Mouse (Mus musculus) liver, adult 2 months (tissue): ENCODE results near the gene Kptn. TPM values are rescaled to one million over a fixed set of nuclear protein-coding genes. Genes with fewer than 3 reads are reported as not detected.
A peak's percentile ranks its signal among the peaks of the same experiment; 100 is the strongest.

Source experiments
- DNase-seq: peaks from one replicate; pipeline ENCODE4 v3.0.0-alpha.2; 2011; ENCODE audit warnings: low read depth, low spot score; ENCODE audit errors: extremely low read depth
- H3K27ac ChIP-seq: fragments of 200-500 bp; replicated peaks from 2 replicates; pipeline ENCODE4 v1.5.1; 2012; ENCODE audit warnings: low read depth, mild to moderate bottlenecking, control low read depth, inconsistent platforms, low read length; ENCODE audit not compliant: insufficient read depth
- H3K27me3 ChIP-seq: fragments of 200-500 bp; 2 replicates; pipeline ENCODE4 v1.6.1; 2012; ENCODE audit warnings: mild to moderate bottlenecking, moderate library complexity, low read length, inconsistent platforms; ENCODE audit not compliant: control insufficient read depth, insufficient read depth
- H3K36me3 ChIP-seq: fragments of 200-500 bp; 2 replicates; pipeline ENCODE4 v1.6.1; 2012; ENCODE audit warnings: low read length, inconsistent platforms; ENCODE audit not compliant: control insufficient read depth, insufficient read depth
- H3K4me1 ChIP-seq: fragments of 200-500 bp; 2 replicates; pipeline ENCODE4 v1.6.1; 2011; ENCODE audit warnings: low read length; ENCODE audit not compliant: control insufficient read depth, insufficient read depth
- H3K4me3 ChIP-seq: fragments of 200-500 bp; 2 replicates; pipeline ENCODE4 v1.5.1; 2011; ENCODE audit warnings: low read depth, mild to moderate bottlenecking, control low read depth, low read length, moderate library complexity; ENCODE audit not compliant: insufficient read depth
- H3K79me2 ChIP-seq: fragments of 200-500 bp; 2 replicates; pipeline ENCODE4 v1.6.1; 2012; ENCODE audit warnings: inconsistent platforms, mild to moderate bottlenecking, low read length, moderate library complexity; ENCODE audit not compliant: control insufficient read depth, insufficient read depth
- H3K9ac ChIP-seq: fragments of 200-500 bp; 2 replicates; pipeline ENCODE4 v1.6.1; 2012; ENCODE audit warnings: low read depth, mild to moderate bottlenecking, control low read depth, inconsistent platforms, low read length
- CTCF ChIP-seq: fragments of 200-500 bp; IDR thresholded peaks from 2 replicates; pipeline ENCODE4 v1.5.1; 2011; ENCODE audit warnings: low read depth, low read length, control low read depth
- POLR2A ChIP-seq: fragments of 200-500 bp; IDR thresholded peaks from 2 replicates; pipeline ENCODE4 v1.6.1; 2011; ENCODE audit warnings: low read length, control low read depth; ENCODE audit not compliant: insufficient read depth; ENCODE audit errors: extremely low read depth
- WGBS: fragments of 180-500 bp; shearing (Covaris S2); methylation state at CpG from one replicate; pipeline ENCODE4 v1.1.7; 2018; 5-methylcytosine and 5-hydroxymethylcytosine counted together
- polyA plus RNA-seq: library from polyadenylated mRNA; depleted of rRNA; stranded (reverse); fragments of >200 nt; gene quantifications from 2 replicates; pipeline ENCODE4 v1.2.3, GENCODE M21; 2012; rRNA removed
- total RNA-seq: library from RNA; depleted of rRNA; stranded (reverse); fragments of >200 nt; gene quantifications from 2 replicates; pipeline ENCODE4 v1.2.3, GENCODE M21; 2014; rRNA removed

Gene Kptn
- total and polyA plus RNA-seq, 2 experiments = 18.0 to 25.7 TPM

- Histone ChIP-seq H3K9ac (no peak overlapping the region), H3K4me3 (no peak overlapping the region), H3K36me3 (no peaks in the 10 kb centered on the region), H3K4me1 (no peaks in the 10 kb centered on the region), H3K27me3 (peaks cover 10% of the 10 kb centered on the region), H3K27ac (no peak overlapping the region), H3K79me2 (no peaks in the 10 kb centered on the region)
- TF ChIP-seq POLR2A = no peak
- no peak for TF ChIP-seq CTCF
- no peak for DNase-seq
- 64% methylated on average over 5 of the region's 5 CpGs for WGBS
Measured at GRCm38 (mm10) chr7:16173146-16173545, 53.5 kb downstream of the Kptn start.

GRCm38 (mm10) chr7:16174597-16175541 is 55.2 kb downstream of the Kptn start, which contains the start of gene Meis3:
Meis3 (plus strand) TSS chr7:16175090.
- H3K4me1 ChIP-seq = no peaks in the 10 kb centered on the region
- no peaks in the 10 kb centered on the region for H3K79me2 ChIP-seq
- H3K9ac ChIP-seq = peak within 1 kb of the TSS; percentile 85
- peak within 1 kb of the TSS; percentile 77 for H3K4me3 ChIP-seq
- H3K27me3 ChIP-seq = peaks cover 10% of the 10 kb centered on the region
- TF ChIP-seq CTCF = peak; percentile 26; the same call in 1 of the 2 replicates
- TF ChIP-seq POLR2A = no peak
- 4% methylated on average over 42 of the region's 42 CpGs for WGBS
- no peak for DNase-seq
- no peaks in the 10 kb centered on the region for H3K36me3 ChIP-seq
- no peak within 1 kb of the TSS for H3K27ac ChIP-seq

GRCm38 (mm10) chr7:16175542-16175931 is 55.8 kb downstream of the Kptn start:
- WGBS = 3% methylated on average over 10 of the region's 10 CpGs
- no peaks in the 10 kb centered on the region for H3K4me1 ChIP-seq
- H3K36me3 ChIP-seq = no peaks in the 10 kb centered on the region
- no peak for DNase-seq
- TF ChIP-seq POLR2A (no peak), CTCF (no peak)
- peak overlapping the region; percentile 77 for H3K4me3 ChIP-seq
- H3K79me2 ChIP-seq = no peaks in the 10 kb centered on the region
- peak overlapping the region; percentile 85 for H3K9ac ChIP-seq
- H3K27me3 ChIP-seq = peaks cover 10% of the 10 kb centered on the region
- H3K27ac ChIP-seq = no peak overlapping the region

Other genes starting within 250 kb of the Kptn start
- not detected in 2 replicates for gene Crx, start 239.9 kb upstream of the Kptn start, total RNA-seq
- gene Crx, start 239.9 kb upstream of the Kptn start, polyA plus RNA-seq = not detected in 2 replicates
- not detected in 2 replicates for gene Crxos, start 237.3 kb upstream of the Kptn start, total RNA-seq
- not detected in 2 replicates for gene Crxos, start 237.3 kb upstream of the Kptn start, polyA plus RNA-seq
- 67.9 and 68.1 TPM in 2 replicates for gene Selenow, start 197.5 kb upstream of the Kptn start, total RNA-seq
- gene Selenow, start 197.5 kb upstream of the Kptn start, polyA plus RNA-seq = 250 and 292 TPM in 2 replicates
- gene Nop53, start 173.8 kb upstream of the Kptn start, total RNA-seq = 57.3 and 59.6 TPM in 2 replicates
- gene Nop53, start 173.8 kb upstream of the Kptn start, polyA plus RNA-seq = 65.2 and 69.5 TPM in 2 replicates
- gene Ehd2, start 152.3 kb upstream of the Kptn start, total RNA-seq = 1.0 and 1.4 TPM in 2 replicates
- 1.6 and 1.7 TPM in 2 replicates for gene Ehd2, start 152.3 kb upstream of the Kptn start, polyA plus RNA-seq
- 0.55 and 0.87 TPM in 2 replicates for gene Bicra, start 72.0 kb upstream of the Kptn start, total RNA-seq
- 3.6 and 4.6 TPM in 2 replicates for gene Bicra, start 72.0 kb upstream of the Kptn start, polyA plus RNA-seq
- not detected in 2 replicates for gene Zfp541, start 58.1 kb upstream of the Kptn start, total RNA-seq
- 0.02 TPM in 1 of 2 replicates, not detected in the other for gene Zfp541, start 58.1 kb upstream of the Kptn start, polyA plus RNA-seq
- 47.4 and 58.7 TPM in 2 replicates for gene Napa, start 21.4 kb upstream of the Kptn start, total RNA-seq
- 101 and 146 TPM in 2 replicates for gene Napa, start 21.4 kb upstream of the Kptn start, polyA plus RNA-seq
- 0.07 TPM in 1 of 2 replicates, not detected in the other for gene Slc8a2, start 9.9 kb downstream of the Kptn start, total RNA-seq
- gene Slc8a2, start 9.9 kb downstream of the Kptn start, polyA plus RNA-seq = 0.06 TPM in 1 of 2 replicates, not detected in the other
- 0.46 and 0.94 TPM in 2 replicates for gene Meis3, start 55.2 kb downstream of the Kptn start, total RNA-seq
- 0.87 and 2.0 TPM in 2 replicates for gene Meis3, start 55.2 kb downstream of the Kptn start, polyA plus RNA-seq
- 4.3 and 5.0 TPM in 2 replicates for gene Dhx34, start 102.1 kb downstream of the Kptn start, total RNA-seq
- 10.5 and 12.5 TPM in 2 replicates for gene Dhx34, start 102.1 kb downstream of the Kptn start, polyA plus RNA-seq
- 0.83 and 1.1 TPM in 2 replicates for gene C5ar2, start 124.3 kb downstream of the Kptn start, total RNA-seq
- gene C5ar2, start 124.3 kb downstream of the Kptn start, polyA plus RNA-seq = 0.92 and 1.4 TPM in 2 replicates
- 0.46 and 0.47 TPM in 2 replicates for gene C5ar1, start 139.6 kb downstream of the Kptn start, total RNA-seq
- gene C5ar1, start 139.6 kb downstream of the Kptn start, polyA plus RNA-seq = 0.88 and 1.3 TPM in 2 replicates
- gene Inafm1, start 153.7 kb downstream of the Kptn start, total RNA-seq = 1.9 and 2.8 TPM in 2 replicates
- 8.0 and 8.8 TPM in 2 replicates for gene Inafm1, start 153.7 kb downstream of the Kptn start, polyA plus RNA-seq
- gene Ccdc9, start 166.9 kb downstream of the Kptn start, total RNA-seq = 14.4 and 20.7 TPM in 2 replicates
- gene Ccdc9, start 166.9 kb downstream of the Kptn start, polyA plus RNA-seq = 10.7 and 16.2 TPM in 2 replicates
- gene Bbc3, start 188.5 kb downstream of the Kptn start, total RNA-seq = 6.0 and 7.2 TPM in 2 replicates
- gene Bbc3, start 188.5 kb downstream of the Kptn start, polyA plus RNA-seq = 15.2 and 27.9 TPM in 2 replicates